Mouse (Mus musculus) ZHBTc4 (cell line): Measurements from ENCODE around the gene Lin28a.
A peak's percentile ranks its signal among the peaks of the same experiment; 100 is the strongest.

Experiments
- DNase-seq: peaks from one replicate; pipeline ENCODE4 v3.0.0-alpha.2; 2011; ENCODE audit warnings: low read depth, low spot score

Lin28a gene

DNA sequence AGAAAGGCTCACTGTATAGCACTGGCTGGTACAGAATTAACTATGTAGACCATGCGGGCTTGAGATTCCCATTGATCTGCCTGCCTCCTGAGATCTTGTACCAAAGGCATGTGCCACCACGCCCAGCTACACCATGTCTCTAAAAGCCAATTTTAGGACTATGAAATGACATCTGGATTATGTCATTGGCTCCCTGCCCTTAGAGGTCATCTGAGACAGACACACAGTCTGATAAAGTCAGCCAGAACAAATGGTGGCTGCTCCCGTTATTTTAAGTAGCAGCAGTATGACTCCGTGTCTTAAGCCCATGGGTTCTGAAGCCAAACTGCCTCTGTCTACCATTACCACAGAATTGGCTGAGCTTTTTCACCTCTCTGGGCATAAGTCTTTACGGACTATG, 38.1 kb downstream of the Lin28a start:
- DNase-seq, result no peak

DNA sequence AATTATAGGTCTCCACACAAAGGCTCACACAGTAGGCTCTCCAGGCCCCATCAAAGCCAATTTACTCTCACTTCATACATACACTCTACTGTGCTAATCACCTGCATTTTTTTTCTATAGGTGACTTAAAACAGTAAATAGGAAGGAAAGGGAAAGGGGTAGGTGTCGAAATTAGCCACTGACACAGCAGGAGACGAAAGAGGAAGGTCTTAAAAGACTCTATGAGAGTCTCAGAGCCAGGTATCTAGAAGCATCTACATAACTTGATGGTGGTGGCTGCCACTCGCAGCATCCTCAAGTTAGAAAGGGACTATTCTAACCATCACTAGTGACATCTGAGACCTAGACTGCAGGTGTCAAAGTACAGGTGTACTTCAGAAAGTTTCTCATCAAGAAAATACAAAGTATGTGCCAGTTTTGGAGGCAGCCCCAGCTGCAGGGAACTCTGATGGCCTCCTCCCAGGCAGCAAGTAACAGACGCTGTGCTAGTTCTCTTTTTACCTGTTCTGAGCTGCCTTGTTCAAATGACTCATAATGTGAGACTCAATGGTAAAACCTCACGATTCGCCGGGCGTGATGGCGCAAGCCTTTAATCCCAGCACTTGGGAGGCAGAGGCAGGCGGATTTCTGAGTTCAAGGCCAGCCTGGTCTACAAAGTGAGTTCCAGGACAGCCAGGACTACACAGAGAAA, 40.5 kb downstream of the Lin28a start:
- DNase-seq, result no peak

DNA sequence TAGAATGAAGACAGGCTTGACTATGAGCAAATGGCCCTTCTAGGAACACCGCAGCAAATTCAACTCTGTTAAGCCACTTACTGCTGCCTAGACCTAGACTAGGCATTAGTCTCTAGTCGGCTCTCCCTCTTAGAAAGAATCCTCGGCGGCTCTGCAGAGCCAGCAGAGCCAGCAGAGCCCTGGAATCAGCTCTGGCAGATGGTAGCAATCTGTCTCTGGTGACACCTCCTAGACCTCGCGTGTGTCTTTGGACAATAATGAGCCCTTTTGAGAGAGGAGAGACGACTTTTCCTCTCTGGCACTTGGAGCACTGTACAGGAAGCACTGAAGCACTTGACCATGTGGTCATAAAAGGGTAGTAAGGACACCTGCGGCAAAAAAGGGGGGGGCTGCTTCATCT, 46.9 kb downstream of the Lin28a start:
- DNase-seq, result no peak

DNA sequence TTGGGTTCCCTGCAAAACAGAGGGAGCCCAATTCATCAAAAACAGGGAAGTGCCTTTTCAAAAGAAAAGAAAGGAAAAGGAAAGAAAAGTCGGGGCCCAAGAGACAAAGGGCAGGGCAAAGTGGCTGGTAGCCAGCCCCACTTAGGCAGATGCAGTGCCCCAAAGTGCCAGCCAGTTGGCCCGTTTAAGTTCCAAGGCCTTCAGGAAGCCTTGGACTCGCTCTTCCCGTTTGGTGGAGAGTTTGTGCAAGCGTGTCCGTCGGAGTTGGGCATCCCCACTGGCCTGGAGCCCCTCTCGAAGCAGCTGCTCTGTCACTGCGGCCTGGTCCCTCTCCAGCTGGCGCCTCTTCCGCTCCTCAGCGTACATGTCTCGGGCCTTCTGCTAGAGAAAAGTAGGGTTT, 47.8 kb downstream of the Lin28a start:
- no peak for DNase-seq

DNA sequence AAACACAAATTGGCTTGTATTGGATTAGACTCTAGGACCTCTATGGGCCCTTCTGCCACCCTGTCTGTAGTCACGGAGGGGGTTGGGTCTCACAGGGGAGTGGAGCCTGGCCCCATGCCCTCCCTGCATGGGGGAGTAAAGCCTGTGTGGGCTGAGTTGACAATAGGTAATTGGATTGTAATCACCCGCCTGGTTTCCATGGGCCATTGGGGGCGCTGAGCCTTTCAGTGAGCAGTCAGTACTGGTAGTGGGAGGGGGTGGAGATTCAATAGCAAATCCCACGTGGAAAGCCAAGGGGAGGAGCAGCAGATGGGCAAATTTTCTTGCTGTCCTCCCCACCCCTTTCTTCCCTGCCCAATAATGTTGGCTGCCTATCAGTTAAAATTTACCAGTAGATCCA, 48.4 kb downstream of the Lin28a start:
- DNase-seq, result peak; percentile 39

DNA sequence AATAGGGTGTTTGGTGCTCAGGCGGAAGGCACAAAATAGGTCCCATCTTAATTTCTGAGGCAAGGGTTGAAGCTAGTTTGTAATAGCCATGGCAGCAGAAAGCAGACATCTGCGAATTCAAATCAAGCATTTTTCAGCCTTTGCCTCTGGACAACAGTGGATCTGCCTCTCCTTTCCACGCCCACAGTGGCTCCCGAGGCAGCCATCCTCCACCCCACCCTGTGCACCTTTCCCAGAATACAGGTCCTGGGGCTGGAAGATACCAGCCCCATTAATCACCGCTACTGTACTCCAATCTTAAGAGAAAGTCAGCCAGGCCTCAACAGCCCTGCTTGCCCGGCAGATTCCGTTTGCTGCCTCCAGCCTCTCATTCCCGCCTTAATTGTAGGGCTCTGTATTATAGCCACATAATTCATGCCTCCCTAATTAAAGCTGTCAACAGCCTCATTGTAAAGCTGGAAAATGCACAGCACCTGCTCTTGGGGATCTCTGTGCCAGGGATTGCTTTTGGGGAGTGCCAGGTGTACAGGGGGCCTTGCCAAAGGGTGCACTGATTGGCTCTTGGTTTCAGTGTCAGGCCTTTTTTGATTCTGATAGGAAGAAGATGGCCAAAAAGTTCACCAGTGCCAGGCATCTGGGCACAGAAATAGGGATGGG, 49.4 kb downstream of the Lin28a start:
- DNase-seq, result peak; percentile 41

DNA sequence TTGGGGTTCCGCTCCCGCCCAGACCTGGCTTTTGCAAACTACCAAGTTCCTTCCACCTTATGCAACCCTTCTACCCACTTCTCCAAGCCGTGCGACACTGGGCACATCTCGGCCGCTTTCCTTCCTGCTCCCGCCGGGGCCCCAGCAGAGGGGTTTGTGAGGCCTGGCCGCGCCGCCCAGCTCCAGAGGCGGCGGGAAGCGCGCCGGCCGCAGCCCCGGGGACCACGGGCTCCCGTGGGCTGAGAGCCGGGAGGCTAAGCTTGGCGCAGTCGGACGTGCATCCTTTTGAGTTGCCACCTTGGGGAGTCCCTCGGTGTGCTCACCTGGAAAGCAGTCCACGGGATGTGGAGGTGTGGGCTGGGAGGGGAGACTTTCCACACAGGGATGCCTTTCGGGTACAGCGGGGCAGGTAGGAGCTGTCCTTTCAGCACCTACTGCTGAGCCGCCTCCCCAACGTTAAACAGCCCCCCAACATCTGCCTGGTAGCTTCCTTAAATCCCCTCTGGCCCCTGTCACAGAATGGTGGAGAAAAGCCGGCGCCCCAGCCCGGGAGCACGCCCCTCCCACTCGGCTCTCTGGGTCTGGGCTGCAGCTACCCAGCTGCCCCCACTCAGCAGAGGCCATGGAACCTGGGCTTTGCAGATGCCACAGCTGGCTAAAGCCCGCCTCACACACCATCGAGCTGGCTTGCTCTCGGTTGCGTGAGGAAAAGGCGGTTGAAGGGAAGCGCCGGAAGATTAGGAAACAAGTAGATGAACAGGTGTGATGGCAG, 50.3 kb downstream of the Lin28a start, which contains the start of gene Hmgn2:
Gene Hmgn2 (minus strand): TSS at position 501 of the 772 bp plus-strand sequence.
- peak; percentile 54 for DNase-seq

DNA sequence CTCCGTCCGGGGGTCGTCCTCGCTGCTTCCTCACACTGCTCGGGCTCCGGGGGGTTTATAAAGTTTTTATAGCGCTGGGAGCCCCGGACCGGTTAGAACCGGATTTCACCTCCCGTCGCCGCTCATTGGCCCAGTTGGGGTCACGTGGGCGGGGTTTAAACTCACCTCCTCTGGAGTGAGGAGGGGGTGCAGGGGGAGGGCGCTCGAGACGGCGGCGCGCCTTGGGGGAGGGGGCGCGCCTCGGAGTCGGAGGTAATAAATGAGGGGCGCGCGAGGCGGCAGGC, 50.8 kb downstream of the Lin28a start:
- DNase-seq, result peak; percentile 97

DNA sequence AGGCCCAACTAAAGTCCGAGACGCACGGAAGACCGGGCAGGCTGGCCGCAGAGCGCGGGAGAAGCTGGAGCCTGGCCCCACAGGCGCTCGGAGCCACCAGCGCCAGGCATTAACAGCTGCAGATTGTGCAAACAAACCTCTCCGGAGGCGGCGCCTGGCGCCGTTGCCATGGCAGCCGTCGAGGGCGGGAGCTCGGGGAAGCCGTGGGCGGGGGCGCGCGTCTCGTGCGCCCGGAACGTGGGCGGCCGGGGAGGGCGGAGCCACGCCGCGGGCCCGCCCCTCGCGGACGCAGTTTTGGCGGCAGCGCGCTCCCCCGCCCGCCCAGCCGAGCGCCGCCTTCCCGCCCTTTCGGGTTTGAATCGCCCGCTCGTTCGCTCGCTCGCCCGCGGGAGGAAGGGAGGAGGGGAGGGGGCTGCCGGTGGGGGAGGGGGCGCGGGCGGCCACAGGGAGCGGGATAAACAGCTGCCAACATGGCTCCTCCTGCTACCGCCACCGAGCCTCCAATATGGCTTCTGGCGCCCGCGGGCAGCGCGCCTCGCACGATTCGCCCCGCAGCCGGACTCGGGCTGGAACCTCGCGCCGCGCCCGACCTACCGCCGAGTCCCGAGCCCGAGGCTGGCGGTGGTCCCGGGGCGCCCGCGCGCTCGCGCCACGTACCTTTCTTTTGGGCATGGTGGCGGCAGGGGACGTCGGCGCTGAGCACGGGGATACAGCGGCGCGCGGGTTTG, 51.3 kb downstream of the Lin28a start:
- DNase-seq, result peak; percentile 97

DNA sequence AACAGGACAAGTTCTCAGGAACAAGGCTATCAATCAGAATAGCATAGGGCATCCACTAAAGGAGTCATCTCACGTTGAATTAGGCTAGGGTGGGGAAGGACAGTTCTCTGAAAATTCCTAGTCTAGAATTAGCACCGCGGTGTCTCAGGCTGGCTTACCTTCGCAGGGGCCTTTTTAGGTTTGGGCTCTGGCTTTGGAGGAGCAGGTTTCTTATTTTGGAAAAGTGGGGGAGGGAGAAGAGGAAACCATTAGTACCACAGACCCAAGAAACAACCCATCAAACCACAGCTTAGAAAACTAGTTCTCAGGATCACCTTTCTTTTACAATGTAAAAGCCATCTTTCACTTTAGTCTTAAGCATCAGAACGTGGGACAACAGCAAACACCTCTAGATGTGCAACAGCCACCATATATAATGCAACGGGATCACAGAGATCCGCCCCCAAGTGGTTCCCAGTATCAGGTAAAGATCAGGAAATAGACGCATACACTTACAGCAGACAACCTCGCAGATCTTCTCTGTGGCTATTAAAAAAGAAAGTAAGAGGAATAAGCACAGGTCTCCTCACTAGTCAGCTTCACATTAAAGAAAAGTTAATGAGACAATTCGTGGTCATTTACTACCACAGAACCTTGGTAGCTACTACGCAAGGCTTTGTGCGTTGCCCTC, 52.2 kb downstream of the Lin28a start:
- DNase-seq, result no peak

DNA sequence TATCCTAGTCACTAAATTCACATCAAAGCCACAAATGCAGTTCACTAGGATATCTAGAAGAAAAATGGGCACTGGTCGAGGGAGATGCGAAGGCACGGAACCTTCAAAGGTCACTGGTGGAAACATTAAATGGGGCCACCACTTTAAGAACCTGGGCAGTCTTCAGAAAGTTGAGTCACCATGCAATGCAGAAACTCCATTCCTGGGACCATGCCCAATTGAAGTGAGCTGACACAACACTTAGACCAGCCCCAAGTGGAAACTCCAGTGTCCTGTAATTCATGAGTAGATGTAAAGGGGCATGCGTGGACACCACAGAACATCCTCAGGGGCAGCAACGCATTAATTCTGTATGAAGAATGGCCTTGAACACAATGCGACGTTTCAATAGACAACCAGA, 56.1 kb downstream of the Lin28a start:
- no peak for DNase-seq

DNA sequence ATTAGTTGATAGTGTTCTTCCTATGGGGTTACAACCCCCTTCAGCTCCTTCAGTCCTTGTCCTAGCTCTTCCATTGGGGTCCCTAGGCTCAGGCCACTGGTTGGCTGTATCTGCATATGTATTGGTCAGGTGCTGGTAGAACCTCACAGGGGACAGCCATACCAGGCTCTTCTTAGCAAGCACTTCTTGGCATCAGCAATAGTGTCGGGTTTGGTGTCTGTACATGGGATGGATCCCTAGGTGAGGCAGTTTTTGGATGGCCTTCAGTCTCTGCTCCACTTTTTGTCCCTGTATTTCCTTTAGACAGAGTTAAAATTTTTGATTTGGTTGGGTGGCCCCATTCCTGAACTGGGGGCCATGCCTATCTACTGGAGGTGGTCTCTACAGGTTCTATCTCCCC, 59.8 kb downstream of the Lin28a start:
- no peak for DNase-seq

DNA sequence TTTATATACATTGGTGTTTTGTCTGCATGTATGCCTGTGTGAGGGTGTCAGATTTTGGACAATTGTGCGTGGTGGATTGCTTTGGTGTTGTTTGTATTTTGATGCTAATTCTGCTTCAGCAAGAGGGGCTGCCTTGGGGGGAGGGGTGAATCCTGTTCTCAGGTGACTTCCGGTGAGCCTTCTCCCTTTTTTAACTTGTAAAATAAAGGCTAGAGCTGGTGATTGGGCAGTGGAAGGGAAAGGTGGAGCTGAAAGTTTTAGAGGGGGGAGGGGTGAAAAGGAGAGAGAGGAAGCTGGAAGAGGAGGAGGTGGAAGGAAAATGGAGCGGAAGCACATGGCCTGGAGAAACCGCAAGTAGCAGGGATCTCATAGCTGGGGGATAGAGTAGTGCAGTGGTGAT, 62.3 kb downstream of the Lin28a start:
- DNase-seq, result peak; percentile 97
